Mouse (Mus musculus) E14TG2a.4 (cell line): Measurements from ENCODE around the gene Gm8369.
"Not testable (repeated sequence)": the region's sequence is repeated elsewhere in the genome, so short reads cannot be mapped to it uniquely, and the experiment has no call there.

ENCODE experiments used
- H3K27me3 ChIP-seq: 2 replicates; pipeline ENCODE4 v1.6.1; 2014; ENCODE audit warnings: low read length, control low read depth; ENCODE audit not compliant: insufficient read depth
- H3K36me3 ChIP-seq: 2 replicates; pipeline ENCODE4 v1.6.1; 2014; ENCODE audit warnings: low read length, control low read depth; ENCODE audit not compliant: insufficient read depth
- H3K4me1 ChIP-seq: replicated peaks from 2 replicates; pipeline ENCODE4 v1.6.1; 2014; ENCODE audit warnings: low read depth, low read length, control low read depth
- H3K4me3 ChIP-seq: replicated peaks from 2 replicates; pipeline ENCODE4 v1.5.1; 2014; ENCODE audit warnings: mild to moderate bottlenecking, low read length
- H3K9me3 ChIP-seq: 2 replicates; pipeline ENCODE4 v1.6.1; 2014; ENCODE audit warnings: low read length, control low read depth
- CTCF ChIP-seq: conservative IDR thresholded peaks from 2 replicates; pipeline ENCODE4 v1.5.1; 2014; ENCODE audit warnings: low read length
- NANOG ChIP-seq: IDR thresholded peaks from 2 replicates; pipeline ENCODE4 v1.6.1; 2014; ENCODE audit warnings: borderline replicate concordance, low read length, mixed read lengths
- POU5F1 ChIP-seq: IDR thresholded peaks from 2 replicates; pipeline ENCODE4 v1.6.1; 2014; ENCODE audit warnings: low read length, borderline replicate concordance

Gene Gm8369

GRCm38 (mm10) chr19:11485746-11486145, at the start of gene Gm8369:
TSS of gene Gm8369 (plus strand) at chr19:11485938.
- H3K9me3 ChIP-seq = no peaks in the 10 kb centered on the region
- no peaks in the 10 kb centered on the region for H3K4me1 ChIP-seq
- TF ChIP-seq CTCF (no peak), NANOG (no peak), POU5F1 (no peak)
- H3K27me3 ChIP-seq = no peaks in the 10 kb centered on the region
- no peaks in the 10 kb centered on the region for H3K36me3 ChIP-seq
- H3K4me3 ChIP-seq = no peak within 1 kb of the TSS

- Histone ChIP-seq H3K27me3 (no peaks in the 10 kb centered on the region), H3K9me3 (no peaks in the 10 kb centered on the region), H3K36me3 (no peaks in the 10 kb centered on the region), H3K4me1 (no peaks in the 10 kb centered on the region), H3K4me3 (no peak within 1 kb of the TSS)
- TF ChIP-seq CTCF = no peak
- TF ChIP-seq NANOG = no peak
- no peak for TF ChIP-seq POU5F1
These were observed 42.4 kb upstream of the Gm8369 start, which contains the start of gene Ms4a4b for GRCm38 (mm10) chr19:11443338-11443737. TSS of gene Ms4a4b (plus strand) at chr19:11443553.

DNA sequence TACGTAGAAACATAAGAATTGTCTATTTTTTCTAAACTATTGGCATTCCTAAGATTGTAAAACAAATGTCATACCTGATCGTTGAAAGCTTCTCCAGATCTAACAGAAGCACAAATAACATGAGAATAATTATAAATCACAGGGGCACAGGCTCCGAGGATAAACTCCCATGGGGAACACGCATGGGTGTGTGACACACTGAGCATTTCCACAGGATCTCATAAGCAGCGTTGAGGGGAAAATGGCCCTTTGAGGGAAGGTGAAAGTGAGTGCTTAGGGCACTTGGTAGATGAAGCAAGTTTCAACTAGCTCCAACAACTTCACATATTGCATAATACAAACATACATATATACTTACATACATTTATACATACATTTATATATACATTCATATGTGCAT, 41.8 kb upstream of the Gm8369 start:
- Histone ChIP-seq H3K4me3 (no peak overlapping the region), H3K36me3 (no peaks in the 10 kb centered on the region), H3K27me3 (no peaks in the 10 kb centered on the region), H3K4me1 (no peaks in the 10 kb centered on the region), H3K9me3 (no peaks in the 10 kb centered on the region)
- no peak for TF ChIP-seq CTCF
- no peak for TF ChIP-seq NANOG
- no peak for TF ChIP-seq POU5F1

GRCm38 (mm10) chr19:11447238-11447637, 38.5 kb upstream of the Gm8369 start:
- Histone ChIP-seq H3K27me3 (no peaks in the 10 kb centered on the region), H3K4me3 (no peak overlapping the region), H3K4me1 (no peaks in the 10 kb centered on the region), H3K9me3 (no peaks in the 10 kb centered on the region), H3K36me3 (no peaks in the 10 kb centered on the region)
- TF ChIP-seq CTCF (no peak), NANOG (no peak), POU5F1 (no peak)

- not testable (repeated sequence) for H3K36me3 ChIP-seq, H3K4me3 ChIP-seq, H3K27me3 ChIP-seq, H3K4me1 ChIP-seq, H3K9me3 ChIP-seq
These were observed 26.7 kb upstream of the Gm8369 start for GRCm38 (mm10) chr19:11459041-11459440.

DNA sequence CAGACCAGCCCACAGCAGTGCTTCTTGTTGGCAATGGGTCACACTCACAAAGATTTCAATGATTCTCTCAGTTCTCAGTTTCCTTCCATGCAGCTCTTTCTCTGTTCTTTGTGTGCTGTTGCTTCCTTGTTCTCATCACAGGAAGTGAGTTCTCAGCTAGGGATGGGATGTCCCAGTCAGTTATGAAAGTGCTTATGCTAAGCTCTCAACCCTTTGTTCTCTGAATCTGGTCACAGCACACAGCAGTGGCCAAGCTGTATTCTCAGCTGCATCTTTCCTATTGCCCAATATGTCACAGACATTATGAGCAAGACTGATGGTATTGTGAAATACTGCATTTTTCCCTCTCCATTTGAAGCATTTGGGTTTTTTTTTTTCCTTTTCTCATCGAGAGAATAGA, 20.9 kb upstream of the Gm8369 start:
- H3K4me3 ChIP-seq, H3K9me3 ChIP-seq, H3K4me1 ChIP-seq, H3K27me3 ChIP-seq, H3K36me3 ChIP-seq: not testable (repeated sequence)

DNA sequence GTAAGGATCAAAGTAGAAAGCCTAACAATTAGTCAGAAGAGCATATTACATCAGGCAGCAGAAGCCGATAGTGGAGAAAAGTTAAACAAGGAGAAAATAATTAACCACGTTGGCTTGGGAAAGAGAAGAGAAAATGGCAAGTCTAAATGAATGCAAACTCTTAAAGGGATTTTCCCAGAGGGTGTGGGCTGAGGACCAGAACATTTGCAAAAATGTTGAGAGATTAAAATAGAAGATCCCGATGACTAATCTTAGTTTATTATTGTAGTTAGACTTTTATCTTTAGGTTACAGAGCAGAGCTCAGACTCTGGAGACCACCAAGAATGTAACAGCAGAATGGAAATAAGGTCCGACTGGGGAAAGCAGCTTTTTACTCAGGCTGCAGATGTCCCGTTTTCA, 19.3 kb upstream of the Gm8369 start:
- no peaks in the 10 kb centered on the region for H3K36me3 ChIP-seq
- no peak for TF ChIP-seq CTCF
- no peak for TF ChIP-seq NANOG
- TF ChIP-seq POU5F1 = no peak
- no peaks in the 10 kb centered on the region for H3K4me1 ChIP-seq
- no peaks in the 10 kb centered on the region for H3K9me3 ChIP-seq
- no peak overlapping the region for H3K4me3 ChIP-seq
- H3K27me3 ChIP-seq = no peaks in the 10 kb centered on the region

GRCm38 (mm10) chr19:11468361-11468760, 17.4 kb upstream of the Gm8369 start:
- not testable (repeated sequence) for H3K36me3 ChIP-seq, H3K4me1 ChIP-seq

GRCm38 (mm10) chr19:11469215-11469614, 16.5 kb upstream of the Gm8369 start, which contains the start of gene Ms4a6c:
TSS of gene Ms4a6c (plus strand) at chr19:11469366.
- not testable (repeated sequence) for H3K36me3 ChIP-seq, H3K9me3 ChIP-seq, H3K4me1 ChIP-seq, H3K4me3 ChIP-seq, H3K27me3 ChIP-seq

More at GRCm38 (mm10) chr19:11468361-11468760, 17.4 kb upstream of the Gm8369 start:
- not testable (repeated sequence) for H3K9me3 ChIP-seq, H3K27me3 ChIP-seq, H3K4me3 ChIP-seq

DNA sequence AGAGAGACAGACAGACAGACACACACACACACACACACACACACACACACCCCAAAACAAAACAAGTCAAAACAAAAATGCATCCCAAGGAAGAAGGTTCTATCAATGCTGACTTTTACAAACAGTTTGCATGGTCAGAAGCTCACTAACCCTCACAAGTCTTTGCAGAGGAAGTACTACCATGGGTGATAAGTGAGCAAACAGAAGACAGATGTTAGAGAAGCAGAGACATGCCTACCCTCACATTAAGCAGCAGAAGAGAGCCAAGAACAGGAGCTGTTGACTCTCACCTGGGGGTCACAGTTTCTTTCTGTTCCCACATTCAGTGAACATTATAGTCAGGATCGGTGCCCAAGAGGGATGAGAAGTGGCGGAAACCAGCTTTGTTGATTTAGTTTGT, 6.0 kb upstream of the Gm8369 start:
- Histone ChIP-seq H3K27me3 (no peaks in the 10 kb centered on the region), H3K9me3 (no peaks in the 10 kb centered on the region), H3K4me3 (no peak overlapping the region), H3K36me3 (no peaks in the 10 kb centered on the region), H3K4me1 (no peaks in the 10 kb centered on the region)
- TF ChIP-seq NANOG (no peak), CTCF (no peak), POU5F1 (no peak)
